Mouse (Mus musculus) c-Kit-negative CD71-positive TER-119-positive erythroid progenitor cells, embryonic 14.5 days (primary cell): ENCODE results near the gene Fbxo34.
A peak's percentile ranks its signal among the peaks of the same experiment; 100 is the strongest.
"Not testable (repeated sequence)": the region's sequence is repeated elsewhere in the genome, so short reads cannot be mapped to it uniquely, and the experiment has no call there.

ENCODE experiments used
- DNase-seq: peaks from one replicate; pipeline ENCODE4 v3.0.0-alpha.2; 2013; ENCODE audit warnings: low read depth, low spot score

Fbxo34 gene

GRCm38 (mm10) chr14:47516755-47517154 lies 66.5 kb downstream of the Fbxo34 start:
- no peak for DNase-seq

GRCm38 (mm10) chr14:47518619-47519018 lies 68.4 kb downstream of the Fbxo34 start:
- DNase-seq: no peak

- no peak for DNase-seq
Observed at GRCm38 (mm10) chr14:47520751-47521449, 70.7 kb downstream of the Fbxo34 start.

GRCm38 (mm10) chr14:47521609-47522008 lies 71.4 kb downstream of the Fbxo34 start:
- DNase-seq: no peak

- DNase-seq: peak; percentile 79
Observed at GRCm38 (mm10) chr14:47522301-47522700, 72.1 kb downstream of the Fbxo34 start.

- no peak for DNase-seq
Observed at GRCm38 (mm10) chr14:47525374-47525773, 75.2 kb downstream of the Fbxo34 start.

GRCm38 (mm10) chr14:47525861-47526260 lies 75.6 kb downstream of the Fbxo34 start:
- no peak for DNase-seq

- DNase-seq: no peak
Observed at GRCm38 (mm10) chr14:47527833-47528232, 77.6 kb downstream of the Fbxo34 start.

GRCm38 (mm10) chr14:47528293-47528692 lies 78.1 kb downstream of the Fbxo34 start:
- no peak for DNase-seq

- peak; percentile 73 for DNase-seq
Observed at GRCm38 (mm10) chr14:47529019-47529418, 78.8 kb downstream of the Fbxo34 start.

GRCm38 (mm10) chr14:47529592-47529991 lies 79.4 kb downstream of the Fbxo34 start:
- not testable (repeated sequence) for DNase-seq

GRCm38 (mm10) chr14:47532496-47532895 lies 82.3 kb downstream of the Fbxo34 start:
- DNase-seq: no peak

- peak; percentile 92 for DNase-seq
Observed at GRCm38 (mm10) chr14:47533365-47534175, 83.3 kb downstream of the Fbxo34 start.

- DNase-seq: no peak
Observed at GRCm38 (mm10) chr14:47534176-47534525, 83.9 kb downstream of the Fbxo34 start.

GRCm38 (mm10) chr14:47535096-47535495 lies 84.9 kb downstream of the Fbxo34 start:
- no peak for DNase-seq

- no peak for DNase-seq
Observed at GRCm38 (mm10) chr14:47541325-47541948, 91.2 kb downstream of the Fbxo34 start.

- no peak for DNase-seq
Observed at GRCm38 (mm10) chr14:47542283-47542682, 92.1 kb downstream of the Fbxo34 start.

GRCm38 (mm10) chr14:47544286-47544685 lies 94.1 kb downstream of the Fbxo34 start:
- DNase-seq: no peak

GRCm38 (mm10) chr14:47544877-47545276 lies 94.7 kb downstream of the Fbxo34 start:
- no peak for DNase-seq

GRCm38 (mm10) chr14:47551668-47552067 lies 101.4 kb downstream of the Fbxo34 start:
- DNase-seq: no peak

- no peak for DNase-seq
Observed at GRCm38 (mm10) chr14:47553380-47553779, 103.2 kb downstream of the Fbxo34 start.

- DNase-seq: no peak
Observed at GRCm38 (mm10) chr14:47554236-47554635, 104.0 kb downstream of the Fbxo34 start.

- DNase-seq: no peak
Observed at GRCm38 (mm10) chr14:47555225-47555624, 105.0 kb downstream of the Fbxo34 start.
